Comparison of ENCODE assay signal across 15 mouse cellular contexts in genomic region chr15:81852411-81853000, GRCm38 (mm10). TPM values are rescaled to one million over a fixed set of nuclear protein-coding genes. Genes with fewer than 3 reads are reported as not detected.
DNase-seq lines count a peak whose midpoint lies in the region; ATAC-seq and TF ChIP-seq lines count a peak whose summit lies in the region.
"Had no signal": no experiment of that assay in that cellular context is flagged by ENCODE, and none has a peak within 500 bp of the region (broad histone marks: within the 10 kb centered on the region; RNA-seq: fewer than 3 reads in every experiment).

No protein-coding gene starts in this region.

- no peaks in the 10 kb centered on the region for H3K27me3 ChIP-seq in heart, postnatal 0 days (ENCODE audit: control insufficient read depth, insufficient read depth, low read length)
- H3K27me3 ChIP-seq: heart, embryonic 12.5 days; neural tube, embryonic 13.5 days had no signal

- H3K36me3 ChIP-seq in heart, postnatal 0 days (replicated peaks; ENCODE audit: control insufficient read depth, insufficient read depth, low read length): peaks cover 48% of the 10 kb centered on the region

- H3K4me3 ChIP-seq in heart, postnatal 0 days (ENCODE audit: low read depth, low read length): no peak overlapping the region
- H3K4me3 ChIP-seq: heart, embryonic 12.5 days; neural tube, embryonic 13.5 days had no signal

- peak; percentile 75 for DNase-seq in cerebellum, adult 11-12 months
- DNase-seq in cerebellum, adult 11 months: no peak
- no peak for DNase-seq in heart, postnatal 0 days (ENCODE audit: low spot score)
- no peak for DNase-seq in heart, adult 9 months (ENCODE audit: low spot score in 2 of 2)
- DNase-seq in adrenal gland, postnatal 25 days: peak; percentile 42
- peak; percentile 53 to 59 for DNase-seq in cerebellum, postnatal 25 days
- no peak for DNase-seq in frontal cortex, adult 2 months (ENCODE audit: extremely low spot score in 1 of 2, low spot score in 1 of 2)
- no peak for DNase-seq in right cerebral cortex, adult 18-20 months
- DNase-seq: gastrocnemius, postnatal 25 days; layer of hippocampus, postnatal 36 days; lung, postnatal 14 days; right cerebral cortex, postnatal 14 days had no signal

- H3K27ac ChIP-seq in heart, postnatal 0 days (ENCODE audit: low read depth): no peak overlapping the region
- H3K27ac ChIP-seq: liver, embryonic 14.5 days; neural tube, embryonic 13.5 days had no signal

- H3K4me1 ChIP-seq in heart, postnatal 0 days (ENCODE audit: control insufficient read depth, insufficient read depth): peaks cover 15% of the 10 kb centered on the region; the same call in 1 of the 2 replicates

- TF ChIP-seq EP300 in heart, postnatal 0 days (IDR thresholded peaks at IDR 0.05; ENCODE audit: low read depth): no peak

- TF ChIP-seq CTCF in heart, postnatal 0 days (IDR thresholded peaks at IDR 0.05; ENCODE audit: low read depth): no peak

- H3K9me3 ChIP-seq in heart, postnatal 0 days (replicated peaks; ENCODE audit: control insufficient read depth, low read length): no peaks in the 10 kb centered on the region
- H3K9me3 ChIP-seq: heart, embryonic 12.5 days; neural tube, embryonic 13.5 days had no signal

- H3K4me2 ChIP-seq in heart, postnatal 0 days (ENCODE audit: low read depth, low read length): no peak overlapping the region
- H3K4me2 ChIP-seq: heart, embryonic 12.5 days; neural tube, embryonic 13.5 days had no signal

- no peak for ATAC-seq in heart, postnatal 0 days (ENCODE audit: insufficient read depth, low read depth)

- H3K9ac ChIP-seq in heart, postnatal 0 days (replicated peaks; ENCODE audit: low read depth, low read length): 0 out of 2 replicates have a peak overlapping the region, but pooled peaks have one; percentile 9
- H3K9ac ChIP-seq: heart, embryonic 12.5 days; liver, embryonic 14.5 days; neural tube, embryonic 13.5 days had no signal

- WGBS in heart, postnatal 0 days: 74% methylated on average over 9 of the region's 9 CpGs

RNA-seq across cellular contexts. Expression of gene Tob2, which starts 6.1 kb away (rescaled TPM):
- 19.2 and 75.8 TPM in 2 replicates for total RNA-seq in heart, postnatal 0 days (2014; rRNA removed; ENCODE audit: low replicate concordance)
- polyA plus RNA-seq in heart, postnatal 0 days (2015; fragmentation: Nextera tagmentation; extraction: Ambion mirVana): 16.0 and 18.2 TPM in 2 replicates
- total RNA-seq in adrenal gland, postnatal 25 days (2021): 72.3 and 86.1 TPM in 2 replicates
- 21.1 and 22.6 TPM in 2 replicates for polyA plus RNA-seq in frontal cortex, adult 2 months (2012; rRNA removed)

RNA-seq across cellular contexts. Expression of gene Phf5a, which starts 19.2 kb away (rescaled TPM):
- 26.9 and 31.0 TPM in 2 replicates for total RNA-seq in heart, postnatal 0 days (2014; rRNA removed; ENCODE audit: low replicate concordance)
- 60.7 and 65.3 TPM in 2 replicates for polyA plus RNA-seq in heart, postnatal 0 days (2015; fragmentation: Nextera tagmentation; extraction: Ambion mirVana)
- total RNA-seq in adrenal gland, postnatal 25 days (2021): 53.8 and 58.7 TPM in 2 replicates
- polyA plus RNA-seq in frontal cortex, adult 2 months (2012; rRNA removed): 47.0 and 53.8 TPM in 2 replicates

RNA-seq across cellular contexts. Expression of gene Aco2, which starts 19.6 kb away (rescaled TPM):
- total RNA-seq in heart, postnatal 0 days (2014; rRNA removed; ENCODE audit: low replicate concordance): 2,020 and 2,039 TPM in 2 replicates
- polyA plus RNA-seq in heart, postnatal 0 days (2015; fragmentation: Nextera tagmentation; extraction: Ambion mirVana): 1,019 and 1,040 TPM in 2 replicates
- total RNA-seq in adrenal gland, postnatal 25 days (2021): 641 and 903 TPM in 2 replicates
- 534 and 538 TPM in 2 replicates for polyA plus RNA-seq in frontal cortex, adult 2 months (2012; rRNA removed)

RNA-seq across cellular contexts. Expression of gene Tef, which starts 50.3 kb away (rescaled TPM):
- total RNA-seq in heart, postnatal 0 days (2014; rRNA removed; ENCODE audit: low replicate concordance): 41.5 and 58.7 TPM in 2 replicates
- polyA plus RNA-seq in heart, postnatal 0 days (2015; fragmentation: Nextera tagmentation; extraction: Ambion mirVana): 27.8 and 30.3 TPM in 2 replicates
- 111 and 146 TPM in 2 replicates for total RNA-seq in adrenal gland, postnatal 25 days (2021)
- 245 and 256 TPM in 2 replicates for polyA plus RNA-seq in frontal cortex, adult 2 months (2012; rRNA removed)

Comparison
In these comparisons a context has a peak if more than half of its experiments do, and no peak if none do; other contexts are left out.
1. DNase-seq: peak in cerebellum, adult 11-12 months (single experiment), adrenal gland, postnatal 25 days (single experiment) and cerebellum, postnatal 25 days (2 of 2); none in cerebellum, adult 11 months (single experiment), heart, postnatal 0 days (single experiment), heart, adult 9 months (0 of 2), frontal cortex, adult 2 months (0 of 2) and right cerebral cortex, adult 18-20 months (single experiment).